Mouse (Mus musculus) embryo, embryonic 11.5 days (tissue): ENCODE results near the gene Olfr132.
"Not testable (repeated sequence)": the region's sequence is repeated elsewhere in the genome, so short reads cannot be mapped to it uniquely, and the experiment has no call there.

Experiments used
- DNase-seq: peaks from one replicate; pipeline ENCODE4 v3.0.0-alpha.2; 2012; ENCODE audit warnings: low read depth, low spot score

The Olfr132 gene

DNA sequence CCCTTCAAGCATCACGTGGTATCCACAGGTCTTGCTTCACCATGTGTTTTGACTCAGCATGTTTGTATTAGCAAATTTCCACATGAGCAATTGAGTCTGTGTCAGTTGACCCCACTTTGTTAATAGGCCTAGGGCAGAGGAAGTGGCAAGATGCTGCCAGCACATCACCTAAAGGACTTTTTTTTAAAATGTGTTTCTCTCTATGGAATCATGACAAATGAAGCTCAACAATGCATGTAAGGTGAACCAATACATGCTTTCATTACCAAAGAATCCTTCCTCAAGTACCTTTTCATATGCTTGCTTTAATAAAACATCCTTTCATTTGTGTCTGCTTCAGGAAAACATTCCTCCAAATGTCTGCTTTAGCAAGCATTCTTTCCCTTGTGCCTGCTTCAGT is at the start of gene Olfr132:
Olfr132 (minus strand) TSS at position 101 of the 400 bp plus-strand sequence.
- DNase-seq: no peak

DNA sequence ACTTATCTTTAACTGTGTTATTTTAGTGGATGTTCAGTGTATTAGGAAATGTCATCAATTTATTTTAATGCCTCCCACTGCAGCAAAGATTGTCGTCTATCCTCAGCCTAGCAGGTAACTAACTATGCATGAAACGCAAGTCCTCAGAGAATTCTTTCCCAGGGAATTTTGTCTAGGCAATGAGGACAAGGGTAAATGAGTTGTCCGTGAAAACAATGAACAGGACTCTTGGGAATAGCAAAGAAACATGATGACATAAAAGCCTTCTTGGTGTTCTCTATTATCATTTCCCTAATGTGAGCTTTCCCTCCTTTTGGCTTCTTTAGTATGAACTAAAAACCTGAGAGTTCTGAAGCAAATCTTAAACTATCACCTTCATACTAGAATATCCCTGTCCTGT is 36.8 kb upstream of the Olfr132 start, which contains the start of gene Olfr134:
Olfr134 (plus strand) TSS at position 301 of the 400 bp plus-strand sequence.
- no peak for DNase-seq

DNA sequence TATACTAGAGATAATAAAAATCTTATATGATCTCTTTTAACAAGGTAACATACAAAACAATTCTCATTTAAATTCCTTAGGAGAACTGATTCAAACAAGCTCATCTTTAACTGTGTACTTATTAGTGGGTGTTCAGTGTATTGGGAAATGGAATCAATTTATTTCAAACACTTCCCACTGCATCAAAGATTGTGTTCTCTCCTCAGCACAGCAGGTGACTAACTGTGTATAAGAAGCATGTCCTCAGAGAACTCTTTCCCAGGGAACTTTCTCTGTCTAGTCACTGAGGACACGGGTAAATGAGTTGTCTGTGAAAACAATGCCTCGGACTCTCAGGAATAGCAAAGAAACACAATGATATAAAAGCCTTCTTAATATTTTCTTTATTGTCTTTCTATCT is 10.7 kb upstream of the Olfr132 start, which contains the start of gene Olfr133:
Olfr133 (plus strand) TSS at position 301 of the 400 bp plus-strand sequence.
- DNase-seq: no peak

DNA sequence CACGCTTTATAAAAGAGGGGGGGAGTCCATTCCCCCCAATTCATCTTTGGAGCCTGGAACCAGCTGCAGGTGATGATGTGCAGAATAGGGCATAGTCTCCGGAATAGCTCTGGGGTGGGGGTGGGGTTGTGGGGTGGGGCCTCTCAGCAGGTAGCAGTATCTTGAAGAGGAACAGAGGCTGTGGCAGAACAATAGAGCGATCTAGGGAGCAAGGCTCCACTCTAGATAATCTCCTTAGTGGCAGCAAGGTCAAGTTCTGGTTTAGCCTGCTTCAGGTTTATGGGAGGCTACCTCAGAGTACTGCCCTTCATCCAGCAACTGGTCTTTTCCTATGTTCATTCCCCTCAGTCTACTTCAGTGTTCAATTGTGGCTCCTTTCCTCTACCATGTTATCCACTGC is 9.0 kb downstream of the Olfr132 start:
- DNase-seq: not testable (repeated sequence)

DNA sequence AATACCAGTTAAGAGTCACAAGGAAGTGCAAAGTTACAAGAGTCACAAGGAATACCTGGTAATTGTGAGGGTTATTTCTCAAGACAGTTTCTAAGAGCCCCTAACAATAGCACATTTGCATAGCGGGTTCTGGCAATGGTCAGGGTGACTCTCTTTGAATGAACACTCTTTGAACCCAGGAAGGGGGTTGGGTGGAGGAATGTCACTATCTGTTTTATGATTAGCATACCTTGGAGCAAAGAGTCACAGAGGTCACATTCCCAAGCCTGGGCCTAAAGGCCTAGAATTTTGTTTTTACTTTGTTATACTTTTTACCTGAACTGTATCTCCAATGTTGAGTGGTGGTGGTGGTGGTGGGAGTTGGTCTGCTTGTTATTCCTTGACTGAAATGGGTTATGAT is 10.1 kb downstream of the Olfr132 start:
- DNase-seq: not testable (repeated sequence)

DNA sequence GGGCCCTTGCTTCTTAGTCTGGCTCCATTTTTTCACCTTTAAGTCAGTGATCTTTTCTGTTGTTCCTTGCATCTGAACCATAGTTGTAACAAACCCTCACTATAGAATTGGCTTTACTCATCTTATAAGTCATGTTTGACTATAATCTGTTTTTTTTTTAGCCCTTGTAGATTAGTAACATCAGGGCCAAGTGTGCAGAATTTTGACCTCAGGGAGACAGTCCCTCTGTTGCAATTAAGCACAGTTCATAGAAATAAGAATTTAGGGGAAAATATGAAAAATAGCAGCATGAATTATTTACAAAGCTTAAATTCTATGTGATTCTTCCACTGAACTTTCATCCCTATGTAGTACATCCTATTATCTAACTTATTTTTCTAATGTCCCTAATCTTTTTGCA is 45.7 kb downstream of the Olfr132 start, which contains the start of gene Olfr131:
Olfr131 (minus strand) TSS at position 101 of the 400 bp plus-strand sequence.
- DNase-seq: no peak

DNA sequence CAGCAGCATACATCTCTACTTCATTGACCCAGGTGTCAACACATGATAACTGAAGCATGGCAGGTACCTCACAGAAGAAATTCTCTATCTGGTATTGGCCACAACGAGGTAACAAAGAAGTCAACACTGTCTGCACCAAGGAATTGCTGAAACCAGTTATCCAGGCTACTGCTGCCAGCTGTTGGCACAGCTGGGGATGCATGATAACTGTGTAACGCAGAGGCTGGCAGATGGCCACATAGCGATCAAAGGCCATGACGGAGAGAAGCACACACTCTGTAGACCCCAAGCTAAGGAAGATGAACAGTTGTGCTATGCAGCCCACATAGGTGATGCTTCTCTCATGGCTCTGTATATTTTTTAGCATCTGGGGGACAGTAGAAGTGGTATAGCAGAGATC is 52.0 kb downstream of the Olfr132 start:
- DNase-seq: no peak
